Mouse (Mus musculus): Measurements from ENCODE around the gene A1bg.

DNA sequence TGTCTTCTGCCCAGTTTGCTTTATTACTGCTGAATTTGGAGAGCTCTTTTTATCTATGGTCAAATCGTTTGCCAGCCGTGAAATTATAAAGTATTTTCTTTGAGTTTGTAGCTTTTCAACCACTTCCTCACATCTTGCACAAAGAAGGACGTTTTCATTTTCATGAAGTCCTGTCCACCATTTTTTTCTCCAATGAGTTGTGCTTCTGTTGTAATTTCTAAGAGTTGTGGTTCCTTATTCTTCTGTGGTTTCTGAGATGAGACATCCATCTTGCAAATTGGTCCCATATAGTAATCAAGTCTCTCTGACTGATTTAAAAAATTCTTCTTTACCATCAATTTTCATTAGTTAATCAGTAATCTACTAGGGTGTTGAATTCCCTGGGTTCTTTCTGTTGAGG is 60.4 kb downstream of the A1bg start:
- no peak for TF ChIP-seq POLR2A (IDR thresholded peaks at IDR 0.05; ENCODE audit: insufficient read depth, low read length)
- TF ChIP-seq CTCF (IDR thresholded peaks at IDR 0.05; ENCODE audit: low read depth, low read length) = no peak

All from ES-Bruce4 (cell line).